Mouse (Mus musculus) layer of hippocampus, adult 18-20 months (tissue): ENCODE measurements around the gene Dhdh. TPM values are rescaled to one million over a fixed set of nuclear protein-coding genes. Genes with fewer than 3 reads are reported as not detected.
A peak's percentile ranks its signal among the peaks of the same experiment; 100 is the strongest.
"Not testable (repeated sequence)": the region's sequence is repeated elsewhere in the genome, so short reads cannot be mapped to it uniquely, and the experiment has no call there.

ENCODE experiments used
- DNase-seq, 2 experiments: peaks; one replicate each; pipeline ENCODE4 v3.0.0; 2022; ENCODE audit warnings: low spot score in 2 of 2
- total RNA-seq, 2 experiments: library from RNA; stranded (reverse); gene quantifications; 2 replicates each; pipeline ENCODE4 v1.2.3; 2021

Dhdh gene
- total RNA-seq, 2 experiments from 2014 or later, result 5.3 to 5.7 TPM

GRCm38 (mm10) chr7:45475291-45475969, 13.2 kb downstream of the Dhdh start:
- DNase-seq, result peak in 1 of 2 experiments; percentile 68

GRCm38 (mm10) chr7:45470869-45471268, 17.7 kb downstream of the Dhdh start:
- peak in 1 of 2 experiments; percentile 89 for DNase-seq

GRCm38 (mm10) chr7:45467090-45467670, 21.4 kb downstream of the Dhdh start:
- no peak for DNase-seq

GRCm38 (mm10) chr7:45466283-45467089, 22.1 kb downstream of the Dhdh start, which contains the start of gene Bax:
Gene Bax, minus strand, starts transcription at chr7:45466898.
- DNase-seq, result peak; percentile 93 to 98

- peak in 1 of 2 experiments; percentile 36 for DNase-seq
These were observed 23.1 kb downstream of the Dhdh start for GRCm38 (mm10) chr7:45465549-45465948.

GRCm38 (mm10) chr7:45465112-45465511, 23.5 kb downstream of the Dhdh start:
- no peak for DNase-seq

GRCm38 (mm10) chr7:45463987-45464778, 24.4 kb downstream of the Dhdh start:
- no peak for DNase-seq

- not testable (repeated sequence) for DNase-seq
These were observed 25.7 kb downstream of the Dhdh start for GRCm38 (mm10) chr7:45462868-45463267.

- DNase-seq, result no peak
These were observed 26.3 kb downstream of the Dhdh start for GRCm38 (mm10) chr7:45462325-45462724.

- DNase-seq, result no peak
These were observed 26.8 kb downstream of the Dhdh start for GRCm38 (mm10) chr7:45461781-45462180.

GRCm38 (mm10) chr7:45461326-45461725, 27.3 kb downstream of the Dhdh start:
- DNase-seq, result no peak

GRCm38 (mm10) chr7:45460860-45461314, 27.7 kb downstream of the Dhdh start:
- DNase-seq, result peak in 1 of 2 experiments; percentile 43

GRCm38 (mm10) chr7:45460377-45460776, 28.2 kb downstream of the Dhdh start:
- DNase-seq, result no peak

GRCm38 (mm10) chr7:45459564-45460140, 29.0 kb downstream of the Dhdh start, which contains the start of gene Ftl1:
Gene Ftl1, minus strand, starts transcription at chr7:45459884.
- DNase-seq, result peak; percentile 96 to 98

- DNase-seq, result peak in 1 of 2 experiments; percentile 80
These were observed 29.6 kb downstream of the Dhdh start for GRCm38 (mm10) chr7:45458748-45459563.

- no peak for DNase-seq
These were observed 31.2 kb downstream of the Dhdh start for GRCm38 (mm10) chr7:45457204-45458060.

GRCm38 (mm10) chr7:45456721-45457203, 31.8 kb downstream of the Dhdh start:
- no peak for DNase-seq

- no peak for DNase-seq
These were observed 32.5 kb downstream of the Dhdh start for GRCm38 (mm10) chr7:45455932-45456696.
